Mouse (Mus musculus): ENCODE data around the gene Atg9a. TPM values are rescaled to one million over a fixed set of nuclear protein-coding genes. Genes with fewer than 3 reads are reported as not detected.
A peak's percentile ranks its signal among the peaks of the same experiment; 100 is the strongest.

Gene Atg9a
- total and polyA plus RNA-seq, 3 experiments = 7.8 to 26.1 TPM; not detected in 1

DNA sequence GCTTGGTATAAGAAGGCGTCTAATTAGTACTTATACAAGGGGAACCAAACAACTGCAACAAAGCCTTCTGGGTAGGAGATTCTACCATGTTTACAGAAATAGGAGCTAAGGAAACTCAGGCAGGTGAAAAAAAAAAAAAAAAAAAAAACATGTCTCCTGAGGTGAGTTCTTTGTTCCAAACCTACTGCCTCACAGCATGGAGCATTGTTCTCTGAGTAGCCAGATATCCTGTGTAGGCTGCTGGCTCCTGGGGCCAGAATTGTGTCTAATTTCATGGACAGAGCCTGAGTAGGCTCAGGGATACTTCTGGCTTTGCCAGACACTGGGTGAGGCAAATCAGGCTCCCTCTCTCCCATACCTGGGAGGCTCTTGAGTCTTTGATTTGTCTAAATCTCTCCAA, 35.7 kb upstream of the Atg9a start:
- no peaks in the 10 kb centered on the region for H3K9me3 ChIP-seq (replicated peaks; ENCODE audit: insufficient read depth, low read length)

DNA sequence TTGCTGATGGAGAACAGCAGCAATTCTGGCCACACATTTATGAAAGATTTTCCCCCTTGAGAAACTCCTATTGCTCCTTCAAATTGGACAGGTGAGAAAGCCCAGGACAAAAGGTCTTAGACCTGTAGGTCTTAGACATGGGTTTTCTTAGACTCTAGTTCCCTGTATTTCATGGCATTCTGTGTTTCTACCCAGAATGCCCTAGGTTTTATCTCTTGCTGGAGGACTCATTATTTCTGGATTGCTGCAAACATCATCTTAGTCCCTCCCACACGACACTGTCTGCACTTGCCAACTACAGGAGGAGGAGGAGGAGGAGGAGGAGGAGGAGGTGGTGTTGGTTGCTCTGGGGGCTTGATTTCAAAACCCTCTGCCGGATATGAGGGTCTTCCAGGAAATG, 34.1 kb upstream of the Atg9a start:
- Histone ChIP-seq H3K27me3 (ENCODE audit: control insufficient read depth in 1 of 2, insufficient read depth in 2 of 2, low read length in 2 of 2) (no peaks in the 10 kb centered on the region), H3K4me3 (ENCODE audit: control insufficient read depth in 1 of 2, insufficient read depth in 1 of 2, low read depth in 2 of 2, low read length in 2 of 2) (peak overlapping the region; percentile 31 to 49; a peak in 3 of 4 replicates), H3K27ac (ENCODE audit: control insufficient read depth, low read depth, low read length) (peak overlapping the region; percentile 91), H3K79me2 (ENCODE audit: control insufficient read depth, insufficient read depth, low read length, poor library complexity) (no peaks in the 10 kb centered on the region; the same call in 1 of the 2 replicates), H3K4me1 (ENCODE audit: control insufficient read depth in 1 of 2, insufficient read depth in 2 of 2, low read length in 2 of 2) (peaks cover 38 to 69% of the 10 kb centered on the region in 2 experiments), H3K9me3 (replicated peaks; ENCODE audit: insufficient read depth, low read length) (no peaks in the 10 kb centered on the region), H3K9ac (ENCODE audit: control insufficient read depth, low read depth, low read length, poor library complexity, severe bottlenecking) (peak overlapping the region; percentile 52), H3K36me3 (ENCODE audit: control insufficient read depth in 1 of 2, insufficient read depth in 2 of 2, low read length in 2 of 2) (peaks cover 0 to 62% of the 10 kb centered on the region in 2 experiments; a peak in 2 of 4 replicates)
- peak; percentile 75 for DNase-seq (ENCODE audit: low read depth, low spot score)
- TF ChIP-seq POLR2AphosphoS2 (IDR thresholded peaks at IDR 0.05; ENCODE audit: low read length) = 0 out of 2 replicates have a peak, but pooled peaks have one; percentile 22
- TF ChIP-seq MXI1 (IDR thresholded peaks at IDR 0.05; ENCODE audit: low read depth, low read length) = no peak
- no peak; the same call in none of the 2 replicates for TF ChIP-seq NELFE (IDR thresholded peaks at IDR 0.05; ENCODE audit: low read depth, low read length)
- no peak for TF ChIP-seq CHD1 (IDR thresholded peaks at IDR 0.05; ENCODE audit: low read depth, low read length)
- no peak for TF ChIP-seq MYC (IDR thresholded peaks at IDR 0.05; ENCODE audit: low read depth, low read length)
- TF ChIP-seq TAL1 (IDR thresholded peaks at IDR 0.05; ENCODE audit: low read length) = no peak
- TF ChIP-seq RCOR1 (IDR thresholded peaks at IDR 0.05; ENCODE audit: low read depth, low read length) = peak; percentile 34
- TF ChIP-seq JUND (IDR thresholded peaks at IDR 0.05; ENCODE audit: low read depth, low read length) = no peak
- TF ChIP-seq MEF2A (IDR thresholded peaks at IDR 0.05; ENCODE audit: extremely low read depth, insufficient replicate concordance, low read depth, low read length, poor library complexity, severe bottlenecking) = no peak
- TF ChIP-seq ETS1 (IDR thresholded peaks at IDR 0.05; ENCODE audit: low read depth, low read length) = peak; percentile 61
- TF ChIP-seq ZKSCAN1 (IDR thresholded peaks at IDR 0.05; ENCODE audit: low read depth, low read length) = no peak
- no peak for TF ChIP-seq UBTF (IDR thresholded peaks at IDR 0.05; ENCODE audit: borderline replicate concordance, insufficient read depth, low read depth, low read length)
- peak; percentile 56; the same call in 1 of the 2 replicates for TF ChIP-seq GATA1 (IDR thresholded peaks at IDR 0.05; ENCODE audit: low read depth, low read length)
- TF ChIP-seq MAX (IDR thresholded peaks at IDR 0.05; ENCODE audit: low read length) = peak; percentile 53
- TF ChIP-seq USF1 (IDR thresholded peaks at IDR 0.05; ENCODE audit: low read depth, low read length) = no peak
- TF ChIP-seq EP300 (IDR thresholded peaks at IDR 0.05; ENCODE audit: low read depth in 1 of 2, low read length in 2 of 2) = peak in 1 of 2 experiments; percentile 36; a peak in 1 of 4 replicates
- peak; percentile 27; the same call in 1 of the 2 replicates for TF ChIP-seq MYB (IDR thresholded peaks at IDR 0.05; ENCODE audit: low read depth, low read length)
- TF ChIP-seq MAZ (IDR thresholded peaks at IDR 0.05; ENCODE audit: low read depth, low read length) = peak; percentile 38; the same call in 1 of the 2 replicates
- TF ChIP-seq HCFC1 (IDR thresholded peaks at IDR 0.05; ENCODE audit: low read depth, low read length) = peak; percentile 60; the same call in 1 of the 2 replicates
- no peak for TF ChIP-seq RAD21 (IDR thresholded peaks at IDR 0.05; ENCODE audit: low read depth, low read length)
- 0 out of 2 replicates have a peak, but pooled peaks have one; percentile 8 for TF ChIP-seq ELF1 (IDR thresholded peaks at IDR 0.05; ENCODE audit: low read depth, low read length)
- no peak for TF ChIP-seq MAFK (IDR thresholded peaks at IDR 0.05; ENCODE audit: borderline replicate concordance, low read depth, low read length)
- TF ChIP-seq ZNF384 (IDR thresholded peaks at IDR 0.05; ENCODE audit: low read depth, low read length) = no peak
- TF ChIP-seq POLR2A (IDR thresholded peaks at IDR 0.05; ENCODE audit: control insufficient read depth in 1 of 2, insufficient read depth in 1 of 2, low read depth in 1 of 2, low read length in 2 of 2, poor library complexity in 1 of 2) = no peak
- no peak for TF ChIP-seq SMC3 (IDR thresholded peaks at IDR 0.05; ENCODE audit: low read depth, low read length)
- no peak for TF ChIP-seq CHD2 (IDR thresholded peaks at IDR 0.05; ENCODE audit: low read length)
- TF ChIP-seq ZMIZ1 (IDR thresholded peaks at IDR 0.05; ENCODE audit: low read depth, low read length) = no peak; the same call in 1 of the 2 replicates
- TF ChIP-seq GABPA (IDR thresholded peaks at IDR 0.05; ENCODE audit: low read depth, low read length) = no peak

More for the DNA sequence above, 35.7 kb upstream of the Atg9a start:
- H3K27ac ChIP-seq (ENCODE audit: control insufficient read depth, low read depth, low read length) = peak overlapping the region; percentile 53
- peaks cover 38 to 74% of the 10 kb centered on the region in 2 experiments for H3K4me1 ChIP-seq (ENCODE audit: control insufficient read depth in 1 of 2, insufficient read depth in 2 of 2, low read length in 2 of 2)
- no peak overlapping the region for H3K4me3 ChIP-seq (ENCODE audit: control insufficient read depth in 1 of 2, insufficient read depth in 1 of 2, low read depth in 2 of 2, low read length in 2 of 2)
- no peaks in the 10 kb centered on the region; the same call in 1 of the 2 replicates for H3K79me2 ChIP-seq (ENCODE audit: control insufficient read depth, insufficient read depth, low read length, poor library complexity)
- H3K9ac ChIP-seq (ENCODE audit: control insufficient read depth, low read depth, low read length, poor library complexity, severe bottlenecking) = peak overlapping the region; percentile 37
- TF ChIP-seq TAL1 (IDR thresholded peaks at IDR 0.05; ENCODE audit: low read length) = no peak
- TF ChIP-seq MAZ (IDR thresholded peaks at IDR 0.05; ENCODE audit: low read depth, low read length) = no peak
- no peak for TF ChIP-seq BHLHE40 (IDR thresholded peaks at IDR 0.05; ENCODE audit: borderline replicate concordance, low read depth, low read length)
- TF ChIP-seq POLR2AphosphoS2 (IDR thresholded peaks at IDR 0.05; ENCODE audit: low read length) = no peak
- no peak for TF ChIP-seq RAD21 (IDR thresholded peaks at IDR 0.05; ENCODE audit: low read depth, low read length)
- TF ChIP-seq RCOR1 (IDR thresholded peaks at IDR 0.05; ENCODE audit: low read depth, low read length) = no peak
- no peak for TF ChIP-seq GABPA (IDR thresholded peaks at IDR 0.05; ENCODE audit: low read depth, low read length)
- no peak for TF ChIP-seq CTCF (IDR thresholded peaks at IDR 0.05 in 2 of 3, conservative IDR thresholded peaks at IDR 0.05 in 1 of 3; ENCODE audit: control insufficient read depth in 1 of 3, insufficient read depth in 1 of 3, low read depth in 2 of 3, low read length in 3 of 3, poor library complexity in 1 of 3, severe bottlenecking in 1 of 3)
- no peak for TF ChIP-seq UBTF (IDR thresholded peaks at IDR 0.05; ENCODE audit: borderline replicate concordance, insufficient read depth, low read depth, low read length)
- H3K36me3 ChIP-seq (ENCODE audit: control insufficient read depth in 1 of 2, insufficient read depth in 2 of 2, low read length in 2 of 2) = peaks cover 0 to 61% of the 10 kb centered on the region in 2 experiments; a peak in 2 of 4 replicates
- DNase-seq (ENCODE audit: low read depth, low spot score) = no peak
- H3K27me3 ChIP-seq (ENCODE audit: control insufficient read depth in 1 of 2, insufficient read depth in 2 of 2, low read length in 2 of 2) = no peaks in the 10 kb centered on the region
